Mouse (Mus musculus) myocyte (in vitro differentiated cells): ENCODE results near the gene Susd6.

Source experiments
- CEBPB ChIP-seq: IDR thresholded peaks from 2 replicates; pipeline ENCODE4 v1.6.1; 2011; ENCODE audit warnings: mild to moderate bottlenecking, moderate library complexity; ENCODE audit not compliant: poor library complexity, insufficient read depth, severe bottlenecking
- E2F4 ChIP-seq: IDR thresholded peaks from one replicate; pipeline ENCODE4 v1.6.1; 2011; ENCODE audit warnings: mild to moderate bottlenecking, control low read depth, moderate library complexity; ENCODE audit not compliant: insufficient read depth
- MAX ChIP-seq: IDR thresholded peaks from one replicate; pipeline ENCODE4 v1.6.1; 2011; ENCODE audit warnings: low read depth, mild to moderate bottlenecking, control low read depth
- POLR2A ChIP-seq: IDR thresholded peaks from one replicate; pipeline ENCODE4 v1.6.1; 2011; ENCODE audit warnings: low read depth, mild to moderate bottlenecking, control low read depth, moderate library complexity; ENCODE audit not compliant: insufficient read length
- POLR2AphosphoS2 ChIP-seq: IDR thresholded peaks from one replicate; pipeline ENCODE4 v1.6.1; 2011; ENCODE audit warnings: low read depth, control low read depth; ENCODE audit not compliant: insufficient read length
- REST ChIP-seq: IDR thresholded peaks from one replicate; pipeline ENCODE4 v1.6.1; 2011; ENCODE audit warnings: mild to moderate bottlenecking, control low read depth, moderate library complexity; ENCODE audit not compliant: insufficient read depth, insufficient read length
- TCF3 ChIP-seq: IDR thresholded peaks from one replicate; pipeline ENCODE4 v1.6.1; 2011; ENCODE audit warnings: low read depth, control low read depth; ENCODE audit not compliant: insufficient read length
- USF1 ChIP-seq: IDR thresholded peaks from one replicate; pipeline ENCODE4 v1.6.1; 2011; ENCODE audit warnings: low read depth, mild to moderate bottlenecking, control low read depth, moderate library complexity

DNA sequence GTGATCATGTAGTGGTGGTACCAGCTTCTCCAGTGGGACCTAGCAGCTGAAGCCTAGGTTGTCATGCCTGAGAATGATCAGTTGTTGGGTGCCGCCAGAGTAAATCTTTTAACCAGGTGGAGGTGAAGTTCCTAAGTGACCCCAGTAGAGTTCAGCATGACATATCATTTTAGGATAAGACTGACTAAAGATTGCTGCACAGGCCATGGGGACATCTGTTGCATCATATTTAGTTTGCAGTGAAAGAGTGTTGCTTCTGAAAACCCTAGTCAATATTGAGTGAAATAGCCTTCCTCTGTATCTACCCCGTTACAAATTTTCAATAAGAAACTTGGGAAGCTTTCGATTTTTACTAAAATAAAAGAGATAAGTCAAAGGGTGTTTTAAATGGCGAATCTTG lies 64.4 kb downstream of the Susd6 start:
- TF ChIP-seq POLR2A (no peak), POLR2AphosphoS2 (no peak), CEBPB (no peak), REST (no peak), E2F4 (no peak), USF1 (no peak), TCF3 (no peak), MAX (no peak)
